Mouse (Mus musculus) kidney, adult 2 months (tissue): ENCODE measurements around the gene Cdc42ep2.

Experiments used
- CTCF ChIP-seq: fragments of 200-500 bp; conservative IDR thresholded peaks from 2 replicates; pipeline ENCODE4 v1.5.1; 2011; ENCODE audit warnings: low read depth, mild to moderate bottlenecking, control low read depth, low read length, moderate library complexity, mixed read lengths; ENCODE audit not compliant: insufficient read depth, insufficient read length
- POLR2A ChIP-seq: fragments of 200-500 bp; IDR thresholded peaks from one replicate; pipeline ENCODE4 v1.6.1; 2011; ENCODE audit warnings: low read depth, low read length, control low read depth

- TF ChIP-seq CTCF (no peak), POLR2A (no peak)
These were observed 2.3 kb downstream of the Cdc42ep2 start for GRCm38 (mm10) chr19:5922119-5922942.
